Mouse (Mus musculus) kidney, embryonic 14.5 days (tissue): ENCODE measurements around the gene Abi3bp. TPM values are rescaled to one million over a fixed set of nuclear protein-coding genes. Genes with fewer than 3 reads are reported as not detected.

Experiments
- ATAC-seq: fragments of 200-750 bp; cut with Nextera tagmentation; 2 replicates; pipeline ENCODE4 v1.8.0; 2017; ENCODE audit warnings: moderate number of reproducible peaks, mild to moderate bottlenecking, moderate TSS enrichment, moderate library complexity; ENCODE audit not compliant: low FRiP score, low TSS enrichment
- H3K27ac ChIP-seq: fragments of 300-500 bp; sonication (generic); 2 replicates; pipeline ENCODE4 v1.5.1; 2014; ENCODE audit warnings: low read depth, mild to moderate bottlenecking, low read length, moderate library complexity, mixed read lengths
- H3K27me3 ChIP-seq: fragments of 300-500 bp; sonication (generic); 2 replicates; pipeline ENCODE4 v1.6.1; 2014; ENCODE audit warnings: mild to moderate bottlenecking, low read length; ENCODE audit not compliant: control insufficient read depth, insufficient read depth
- H3K36me3 ChIP-seq: fragments of 300-500 bp; sonication (generic); 2 replicates; pipeline ENCODE4 v1.6.1; 2014; ENCODE audit warnings: low read length, mixed read lengths; ENCODE audit not compliant: control insufficient read depth, insufficient read depth
- H3K4me1 ChIP-seq: fragments of 300-500 bp; sonication (generic); 2 replicates; pipeline ENCODE4 v1.6.1; 2014; ENCODE audit warnings: low read length, mixed read lengths; ENCODE audit not compliant: control insufficient read depth, insufficient read depth
- H3K4me2 ChIP-seq: fragments of 300-500 bp; sonication (generic); replicated peaks from 2 replicates; pipeline ENCODE4 v1.6.1; 2014; ENCODE audit warnings: low read depth, mild to moderate bottlenecking, low read length
- H3K4me3 ChIP-seq: fragments of 300-500 bp; sonication (generic); 2 replicates; pipeline ENCODE4 v1.5.1; 2014; ENCODE audit warnings: mild to moderate bottlenecking, low read length
- H3K9ac ChIP-seq: fragments of 300-500 bp; sonication (generic); 2 replicates; pipeline ENCODE4 v1.6.1; 2014; ENCODE audit warnings: low read depth, mild to moderate bottlenecking, low read length, moderate library complexity
- H3K9me3 ChIP-seq: fragments of 300-500 bp; sonication (generic); 2 replicates; pipeline ENCODE4 v1.6.1; 2016; ENCODE audit warnings: low read length; ENCODE audit not compliant: control insufficient read depth
- WGBS: fragments of 180-500 bp; shearing (Covaris S2); extraction: QIAGEN DNeasy Blood & Tissue Kit; methylation state at CpG from one replicate; pipeline ENCODE4 v1.1.7; 2014; 5-methylcytosine and 5-hydroxymethylcytosine counted together
- polyA plus RNA-seq: library from polyadenylated mRNA; unstranded; fragments of >200 nt; fragmentation: Nextera tagmentation; extraction: Ambion mirVana; gene quantifications from 2 replicates; pipeline ENCODE4 v1.2.1, GENCODE M21; 2014

Gene Abi3bp
- polyA plus RNA-seq, 1 experiment from 2014 or later: 2.5 TPM

- Histone ChIP-seq H3K9me3 (no peaks in the 10 kb centered on the region), H3K36me3 (no peaks in the 10 kb centered on the region), H3K27me3 (no peaks in the 10 kb centered on the region), H3K4me3 (no peak overlapping the region), H3K9ac (no peak overlapping the region), H3K4me1 (no peaks in the 10 kb centered on the region), H3K27ac (no peak overlapping the region), H3K4me2 (no peak overlapping the region)
- WGBS: 92% methylated on average over 1 of the region's 1 CpGs
- ATAC-seq: no peak
Measured at GRCm38 (mm10) chr16:56579536-56579935, 101.9 kb downstream of the Abi3bp start.

GRCm38 (mm10) chr16:56593581-56593980 is 115.9 kb downstream of the Abi3bp start:
- WGBS: 93% methylated on average over 5 of the region's 5 CpGs
- H3K4me2 ChIP-seq: no peak overlapping the region
- H3K4me3 ChIP-seq: no peak overlapping the region
- no peaks in the 10 kb centered on the region for H3K36me3 ChIP-seq
- ATAC-seq: no peak
- no peak overlapping the region for H3K9ac ChIP-seq
- H3K27me3 ChIP-seq: no peaks in the 10 kb centered on the region
- H3K9me3 ChIP-seq: no peaks in the 10 kb centered on the region
- H3K4me1 ChIP-seq: no peaks in the 10 kb centered on the region
- no peak overlapping the region for H3K27ac ChIP-seq

GRCm38 (mm10) chr16:56594866-56595265 is 117.2 kb downstream of the Abi3bp start:
- Histone ChIP-seq H3K4me2 (no peak overlapping the region), H3K4me3 (no peak overlapping the region), H3K36me3 (no peaks in the 10 kb centered on the region), H3K9ac (no peak overlapping the region), H3K4me1 (no peaks in the 10 kb centered on the region), H3K27me3 (no peaks in the 10 kb centered on the region), H3K27ac (no peak overlapping the region), H3K9me3 (no peaks in the 10 kb centered on the region)
- 77% methylated on average over 6 of the region's 6 CpGs for WGBS
- no peak for ATAC-seq

GRCm38 (mm10) chr16:56598427-56598826 is 120.7 kb downstream of the Abi3bp start:
- WGBS: 89% methylated on average over 4 of the region's 4 CpGs

GRCm38 (mm10) chr16:56602394-56602793 is 124.7 kb downstream of the Abi3bp start:
- H3K36me3 ChIP-seq: no peaks in the 10 kb centered on the region
- no peak overlapping the region for H3K9ac ChIP-seq
- no peak overlapping the region for H3K27ac ChIP-seq
- H3K27me3 ChIP-seq: no peaks in the 10 kb centered on the region
- no peak overlapping the region for H3K4me3 ChIP-seq
- no peaks in the 10 kb centered on the region for H3K4me1 ChIP-seq
- H3K9me3 ChIP-seq: no peaks in the 10 kb centered on the region
- no peak for ATAC-seq
- 83% methylated on average over 1 of the region's 1 CpGs for WGBS
- H3K4me2 ChIP-seq: no peak overlapping the region

More at GRCm38 (mm10) chr16:56598427-56598826, 120.7 kb downstream of the Abi3bp start:
- no peak for ATAC-seq
- Histone ChIP-seq H3K9me3 (no peaks in the 10 kb centered on the region), H3K4me1 (no peaks in the 10 kb centered on the region), H3K9ac (no peak overlapping the region), H3K36me3 (no peaks in the 10 kb centered on the region), H3K4me3 (no peak overlapping the region), H3K4me2 (no peak overlapping the region), H3K27ac (no peak overlapping the region), H3K27me3 (no peaks in the 10 kb centered on the region)

GRCm38 (mm10) chr16:56610572-56610971 is 132.9 kb downstream of the Abi3bp start:
- Histone ChIP-seq H3K4me2 (no peak overlapping the region), H3K27me3 (no peaks in the 10 kb centered on the region), H3K36me3 (no peaks in the 10 kb centered on the region), H3K9ac (no peak overlapping the region), H3K4me1 (no peaks in the 10 kb centered on the region), H3K9me3 (no peaks in the 10 kb centered on the region), H3K4me3 (no peak overlapping the region), H3K27ac (no peak overlapping the region)
- no peak for ATAC-seq
- 77% methylated on average over 8 of the region's 8 CpGs for WGBS

- ATAC-seq: no peak
- H3K4me3 ChIP-seq: no peak overlapping the region
- no peak overlapping the region for H3K9ac ChIP-seq
- H3K4me1 ChIP-seq: no peaks in the 10 kb centered on the region
- H3K27me3 ChIP-seq: no peaks in the 10 kb centered on the region
- no peak overlapping the region for H3K4me2 ChIP-seq
- no peaks in the 10 kb centered on the region for H3K9me3 ChIP-seq
- no peaks in the 10 kb centered on the region for H3K36me3 ChIP-seq
- no peak overlapping the region for H3K27ac ChIP-seq
- 79% methylated on average over 10 of the region's 10 CpGs for WGBS
Measured at GRCm38 (mm10) chr16:56611096-56611867, 133.6 kb downstream of the Abi3bp start.

- Histone ChIP-seq H3K9ac (no peak overlapping the region), H3K27me3 (no peaks in the 10 kb centered on the region), H3K9me3 (no peaks in the 10 kb centered on the region), H3K4me2 (no peak overlapping the region), H3K27ac (no peak overlapping the region), H3K4me3 (no peak overlapping the region), H3K4me1 (no peaks in the 10 kb centered on the region), H3K36me3 (no peaks in the 10 kb centered on the region)
- WGBS: 88% methylated on average over 3 of the region's 3 CpGs
- ATAC-seq: no peak
Measured at GRCm38 (mm10) chr16:56638544-56638943, 160.9 kb downstream of the Abi3bp start.

- Histone ChIP-seq H3K36me3 (no peaks in the 10 kb centered on the region), H3K9ac (no peak overlapping the region), H3K9me3 (no peaks in the 10 kb centered on the region), H3K4me1 (no peaks in the 10 kb centered on the region), H3K4me2 (no peak overlapping the region), H3K27me3 (no peaks in the 10 kb centered on the region), H3K27ac (no peak overlapping the region), H3K4me3 (no peak overlapping the region)
- ATAC-seq: no peak
- whole genome bisulfite sequencing: 32% methylated on average over 2 of the region's 2 CpGs
Measured at GRCm38 (mm10) chr16:56645251-56645650, 167.6 kb downstream of the Abi3bp start.
